Mouse (Mus musculus): Measurements from ENCODE around the gene Fhod1.

GRCm38 (mm10) chr8:105293405-105293804 lies 54.3 kb downstream of the Fhod1 start:
- TF ChIP-seq CTCF (IDR thresholded peaks at IDR 0.05; ENCODE audit: borderline replicate concordance, control insufficient read depth, extremely low read depth, insufficient read depth, low read length, poor library complexity) (no peak), POLR2A (IDR thresholded peaks at IDR 0.05; ENCODE audit: control insufficient read depth, extremely low read depth, insufficient read depth, low read length, poor library complexity) (no peak)

Measured in thymus, adult 2 months (tissue).